Mouse (Mus musculus): ENCODE results near the gene Ttc7b.

DNA sequence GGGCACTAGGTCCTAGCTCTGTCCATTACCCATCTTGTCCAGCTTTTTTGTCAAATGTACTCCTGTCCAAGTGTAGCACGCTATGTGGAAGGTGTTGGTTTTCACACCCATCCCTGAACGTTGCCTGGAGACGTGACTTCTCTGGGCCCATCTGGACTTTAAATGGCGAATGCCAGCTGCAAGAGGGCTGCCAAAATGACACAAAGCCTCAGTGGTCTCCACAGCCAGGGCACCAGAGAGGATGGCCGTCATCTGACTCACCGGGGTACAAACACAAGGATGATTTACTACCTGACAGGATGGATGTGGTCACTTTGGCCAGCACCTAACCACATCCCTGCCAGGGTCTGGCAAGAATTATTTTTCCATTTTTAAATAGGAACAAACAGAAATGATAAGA, 207.4 kb downstream of the Ttc7b start:
- TF ChIP-seq CTCF (IDR thresholded peaks at IDR 0.05; ENCODE audit: low read depth, low read length) (no peak), POLR2AphosphoS5 (IDR thresholded peaks at IDR 0.05; ENCODE audit: insufficient replicate concordance, low read depth, low read length) (no peak)
